Mouse (Mus musculus) inflammation-experienced regulatory T-cells, adult 16 weeks (primary cell): ENCODE results near the gene Gm2030. TPM values are rescaled to one million over a fixed set of nuclear protein-coding genes. Genes with fewer than 3 reads are reported as not detected.

Experiments
- polyA plus RNA-seq: library from polyadenylated mRNA; unstranded; fragments of 100-300 nt; shearing (Covaris generic); gene quantifications from one replicate; pipeline ENCODE4 v1.2.1, GENCODE M21; 2017

The Gm2030 gene
- not detected for polyA plus RNA-seq

GRCm38 (mm10) chrX:26309944-26310343 lies at the start of gene Gm2030:
Gene Gm2030 (minus strand): TSS chrX:26310044.

Other genes starting within 250 kb of the Gm2030 start
- gene Gm2012, start 78.7 kb downstream of the Gm2030 start, polyA plus RNA-seq, result not detected
- gene Slx, start 235.5 kb upstream of the Gm2030 start, polyA plus RNA-seq, result not detected